Mouse (Mus musculus) stomach, embryonic 16.5 days (tissue): Measurements from ENCODE around the gene 1700008O03Rik. TPM values are rescaled to one million over a fixed set of nuclear protein-coding genes. Genes with fewer than 3 reads are reported as not detected.

Source experiments
- ATAC-seq: fragments of 200-750 bp; cut with Nextera tagmentation; 2 replicates; pipeline ENCODE4 v1.8.0; 2017; ENCODE audit warnings: moderate number of reproducible peaks, moderate TSS enrichment; ENCODE audit not compliant: insufficient read depth, low FRiP score
- H3K27ac ChIP-seq: fragments of 300-500 bp; sonication (generic); 2 replicates; pipeline ENCODE4 v1.5.1; 2014; ENCODE audit warnings: low read length
- H3K27me3 ChIP-seq: fragments of 300-500 bp; sonication (generic); 2 replicates; pipeline ENCODE4 v1.6.1; 2014; ENCODE audit warnings: low read length, control low read depth, mixed read lengths; ENCODE audit not compliant: control insufficient read depth, insufficient read depth
- H3K36me3 ChIP-seq: fragments of 300-500 bp; sonication (generic); 2 replicates; pipeline ENCODE4 v1.6.1; 2014; ENCODE audit warnings: low read length; ENCODE audit not compliant: control insufficient read depth, insufficient read depth
- H3K4me1 ChIP-seq: fragments of 300-500 bp; sonication (generic); 2 replicates; pipeline ENCODE4 v1.6.1; 2014; ENCODE audit warnings: low read length, control low read depth, mixed read lengths; ENCODE audit not compliant: control insufficient read depth, insufficient read depth
- H3K4me2 ChIP-seq: fragments of 300-500 bp; sonication (generic); 2 replicates; pipeline ENCODE4 v1.6.1; 2014; ENCODE audit warnings: low read depth, low read length, mixed read lengths
- H3K4me3 ChIP-seq: fragments of 300-500 bp; sonication (generic); replicated peaks from 2 replicates; pipeline ENCODE4 v1.5.1; 2014; ENCODE audit warnings: mild to moderate bottlenecking, low read length
- H3K9ac ChIP-seq: fragments of 300-500 bp; sonication (generic); 2 replicates; pipeline ENCODE4 v1.6.1; 2014; ENCODE audit warnings: low read length
- H3K9me3 ChIP-seq: fragments of 300-500 bp; sonication (generic); replicated peaks from 2 replicates; pipeline ENCODE4 v1.6.1; 2016; ENCODE audit warnings: low read length, control low read depth; ENCODE audit not compliant: control insufficient read depth
- WGBS: fragments of 180-500 bp; shearing (Covaris S2); extraction: QIAGEN DNeasy Blood & Tissue Kit; methylation state at CpG from one replicate; pipeline ENCODE4 v1.1.7; 2014; 5-methylcytosine and 5-hydroxymethylcytosine counted together
- polyA plus RNA-seq: library from polyadenylated mRNA; unstranded; fragments of >200 nt; fragmentation: Nextera tagmentation; extraction: Ambion mirVana; gene quantifications from 2 replicates; pipeline ENCODE4 v1.2.1, GENCODE M21; 2015

Gene 1700008O03Rik
- polyA plus RNA-seq, 1 experiment from 2014 or later = 0.84 TPM

- Histone ChIP-seq H3K27ac (no peak overlapping the region), H3K27me3 (no peaks in the 10 kb centered on the region), H3K36me3 (no peaks in the 10 kb centered on the region), H3K4me2 (no peak overlapping the region), H3K9me3 (no peaks in the 10 kb centered on the region), H3K4me3 (no peak overlapping the region), H3K9ac (no peak overlapping the region), H3K4me1 (peaks cover 13% of the 10 kb centered on the region)
- no peak for ATAC-seq
- 92% methylated on average over 8 of the region's 8 CpGs for WGBS
Observed at GRCm38 (mm10) chr7:44372678-44373077, 12.9 kb downstream of the 1700008O03Rik start.

- peaks cover 17% of the 10 kb centered on the region for H3K4me1 ChIP-seq
- no peak overlapping the region for H3K9ac ChIP-seq
- H3K9me3 ChIP-seq = no peaks in the 10 kb centered on the region
- no peaks in the 10 kb centered on the region for H3K36me3 ChIP-seq
- 9% methylated on average over 21 of the region's 21 CpGs for WGBS
- H3K27ac ChIP-seq = no peak overlapping the region
- peak overlapping the region; percentile 87 for H3K4me2 ChIP-seq
- H3K4me3 ChIP-seq = peak overlapping the region; percentile 50
- H3K27me3 ChIP-seq = peaks cover 33% of the 10 kb centered on the region
- ATAC-seq = no peak
Observed at GRCm38 (mm10) chr7:44360792-44361301, 24.8 kb downstream of the 1700008O03Rik start.

DNA sequence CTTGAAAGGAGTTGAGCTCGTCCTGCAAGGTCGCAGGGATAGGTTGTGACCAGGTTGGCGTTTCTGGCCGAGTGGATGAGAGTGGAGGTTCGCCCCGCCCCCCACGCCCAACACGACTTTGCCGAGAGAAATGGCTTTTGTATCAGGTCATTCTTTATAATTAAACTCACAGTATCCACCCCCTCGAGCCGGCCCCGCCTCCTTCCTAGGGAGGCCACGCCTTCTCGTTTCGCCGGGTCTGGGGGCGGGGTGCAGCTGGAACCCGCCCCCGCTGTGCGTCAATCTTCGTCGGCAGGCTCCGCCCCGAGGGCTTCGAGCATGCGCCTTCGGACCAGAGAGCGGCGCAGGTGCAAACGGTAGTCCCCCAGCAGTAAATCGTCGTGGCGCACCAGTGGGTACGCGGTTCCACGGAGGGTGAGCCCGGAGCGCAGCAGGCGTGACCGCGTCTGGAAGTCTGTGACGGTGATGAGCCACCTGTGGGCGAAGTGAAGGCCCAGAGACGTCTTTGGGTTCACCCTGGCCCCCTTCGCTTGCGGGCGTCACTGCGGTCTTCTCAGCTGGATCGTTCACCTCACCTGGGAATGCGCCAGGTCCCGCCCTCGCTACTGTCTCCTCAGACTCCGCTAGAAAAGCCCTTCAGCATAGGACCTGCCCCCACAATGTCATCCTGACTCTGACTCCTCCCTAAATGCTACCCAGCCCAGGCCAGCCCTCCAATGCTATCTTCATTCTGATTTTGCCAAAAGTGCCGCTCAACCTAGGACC lies 25.5 kb downstream of the 1700008O03Rik start:
- no peaks in the 10 kb centered on the region for H3K36me3 ChIP-seq
- peaks cover 41% of the 10 kb centered on the region for H3K27me3 ChIP-seq
- H3K4me1 ChIP-seq = peaks cover 17% of the 10 kb centered on the region
- peak overlapping the region; percentile 50 for H3K4me3 ChIP-seq
- no peak overlapping the region for H3K27ac ChIP-seq
- peak; percentile 86 for ATAC-seq
- no peaks in the 10 kb centered on the region for H3K9me3 ChIP-seq
- peak overlapping the region; percentile 87 for H3K4me2 ChIP-seq
- under 1% methylated on average over 54 of the region's 54 CpGs for WGBS
- peak overlapping the region; percentile 70 for H3K9ac ChIP-seq

GRCm38 (mm10) chr7:44358886-44359654 lies 26.6 kb downstream of the 1700008O03Rik start:
- Histone ChIP-seq H3K27me3 (peaks cover 51% of the 10 kb centered on the region), H3K4me3 (peak overlapping the region; percentile 50), H3K27ac (no peak overlapping the region), H3K4me1 (peaks cover 17% of the 10 kb centered on the region), H3K4me2 (peak overlapping the region; percentile 87), H3K36me3 (no peaks in the 10 kb centered on the region), H3K9ac (peak overlapping the region; percentile 66), H3K9me3 (no peaks in the 10 kb centered on the region)
- ATAC-seq = peak; percentile 19; the same call in 1 of the 2 replicates
- 7% methylated on average over 21 of the region's 26 CpGs for WGBS

DNA sequence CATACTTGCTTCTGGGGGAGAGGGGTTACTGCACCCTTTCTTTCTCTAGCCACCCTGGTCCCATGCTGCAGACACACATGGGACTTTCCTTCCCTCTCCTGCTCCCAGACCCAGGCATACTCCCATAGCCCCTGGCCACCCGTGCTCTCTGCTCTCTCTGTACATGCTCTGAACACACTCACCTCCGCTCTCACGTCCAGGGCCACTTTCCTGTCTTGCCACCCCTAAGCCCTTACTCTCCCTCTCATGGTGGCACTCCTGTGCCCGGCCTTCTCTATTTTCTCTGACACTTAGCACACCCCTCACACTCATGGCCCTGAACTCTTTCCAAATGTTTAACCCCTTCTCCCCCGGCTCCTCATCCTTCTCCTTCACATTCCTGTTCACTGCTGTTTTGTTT lies 27.6 kb downstream of the 1700008O03Rik start:
- Histone ChIP-seq H3K27me3 (peaks cover 61% of the 10 kb centered on the region), H3K36me3 (no peaks in the 10 kb centered on the region), H3K4me2 (no peak overlapping the region), H3K9ac (no peak overlapping the region), H3K4me3 (no peak overlapping the region), H3K9me3 (no peaks in the 10 kb centered on the region), H3K27ac (no peak overlapping the region), H3K4me1 (peaks cover 21% of the 10 kb centered on the region)
- WGBS = 16% methylated on average over 5 of the region's 5 CpGs
- no peak for ATAC-seq

DNA sequence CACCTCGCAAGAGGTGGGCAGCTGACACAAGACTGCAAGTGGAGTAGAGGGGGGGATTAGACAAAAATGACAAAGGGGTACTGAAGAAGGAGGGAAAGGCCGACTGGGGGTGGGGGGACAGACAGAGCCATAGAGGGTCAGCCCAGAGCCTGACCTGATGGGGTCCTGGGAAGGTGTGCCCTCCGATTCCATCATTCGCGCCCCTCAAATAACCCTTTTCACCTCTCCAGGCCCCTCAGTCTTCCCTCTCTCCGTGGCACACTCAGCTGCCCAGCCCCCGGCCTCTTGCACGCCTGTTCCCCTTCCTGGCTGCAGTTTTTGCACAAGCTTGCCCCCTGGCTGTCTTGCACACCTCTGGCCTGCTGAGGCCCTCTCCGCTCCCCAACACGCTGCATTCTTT lies 28.1 kb downstream of the 1700008O03Rik start:
- Histone ChIP-seq H3K27ac (no peak overlapping the region), H3K36me3 (no peaks in the 10 kb centered on the region), H3K9me3 (no peaks in the 10 kb centered on the region), H3K9ac (no peak overlapping the region), H3K27me3 (peaks cover 66% of the 10 kb centered on the region), H3K4me2 (no peak overlapping the region), H3K4me1 (peaks cover 25% of the 10 kb centered on the region), H3K4me3 (no peak overlapping the region)
- ATAC-seq = no peak
- 15% methylated on average over 10 of the region's 10 CpGs for WGBS

- 3% methylated on average over 35 of the region's 35 CpGs for WGBS
- no peaks in the 10 kb centered on the region for H3K36me3 ChIP-seq
- H3K9me3 ChIP-seq = no peaks in the 10 kb centered on the region
- peaks cover 73% of the 10 kb centered on the region for H3K27me3 ChIP-seq
- peaks cover 26% of the 10 kb centered on the region for H3K4me1 ChIP-seq
- H3K27ac ChIP-seq = no peak overlapping the region
- H3K4me3 ChIP-seq = 0 out of 2 replicates have a peak overlapping the region, but pooled peaks have one; percentile 3
- no peak overlapping the region for H3K4me2 ChIP-seq
- no peak overlapping the region; the same call in 1 of the 2 replicates for H3K9ac ChIP-seq
- ATAC-seq = no peak
Observed at GRCm38 (mm10) chr7:44356590-44357481, 28.8 kb downstream of the 1700008O03Rik start.

GRCm38 (mm10) chr7:44355411-44355810 lies 30.2 kb downstream of the 1700008O03Rik start:
- Histone ChIP-seq H3K9me3 (no peaks in the 10 kb centered on the region), H3K27ac (no peak overlapping the region), H3K4me3 (no peak overlapping the region), H3K4me1 (peaks cover 26% of the 10 kb centered on the region), H3K9ac (no peak overlapping the region), H3K4me2 (no peak overlapping the region), H3K36me3 (no peaks in the 10 kb centered on the region), H3K27me3 (peaks cover 79% of the 10 kb centered on the region)
- ATAC-seq = no peak
- 76% methylated on average over 6 of the region's 6 CpGs for WGBS
